Mouse (Mus musculus) heart, embryonic 11.5 days (tissue): ENCODE measurements around the gene Bcl11b. TPM values are rescaled to one million over a fixed set of nuclear protein-coding genes. Genes with fewer than 3 reads are reported as not detected.

Experiments
- ATAC-seq: fragments of 200-750 bp; cut with Nextera tagmentation; replicated peaks from 2 replicates; pipeline ENCODE4 v1.8.0; 2017; ENCODE audit warnings: moderate library complexity; ENCODE audit not compliant: insufficient number of reproducible peaks, low FRiP score, low TSS enrichment
- H3K27ac ChIP-seq: fragments of 300-500 bp; sonication (generic); 2 replicates; pipeline ENCODE4 v1.5.1; 2014; ENCODE audit warnings: mild to moderate bottlenecking, low read depth, low read length
- H3K27me3 ChIP-seq: fragments of 300-500 bp; sonication (generic); 2 replicates; pipeline ENCODE4 v1.6.1; 2014; ENCODE audit warnings: mild to moderate bottlenecking, low read length, mixed read lengths; ENCODE audit not compliant: control insufficient read depth, insufficient read depth
- H3K36me3 ChIP-seq: fragments of 300-500 bp; sonication (generic); 2 replicates; pipeline ENCODE4 v1.6.1; 2014; ENCODE audit warnings: mild to moderate bottlenecking, low read length, moderate library complexity, mixed read lengths; ENCODE audit not compliant: control insufficient read depth, insufficient read depth
- H3K4me1 ChIP-seq: fragments of 300-500 bp; sonication (generic); 2 replicates; pipeline ENCODE4 v1.6.1; 2014; ENCODE audit warnings: low read length; ENCODE audit not compliant: control insufficient read depth, insufficient read depth
- H3K4me2 ChIP-seq: fragments of 300-500 bp; sonication (generic); 2 replicates; pipeline ENCODE4 v1.6.1; 2014; ENCODE audit warnings: mild to moderate bottlenecking, moderate library complexity
- H3K4me3 ChIP-seq: fragments of 300-500 bp; sonication (generic); 2 replicates; pipeline ENCODE4 v1.5.1; 2014; ENCODE audit warnings: low read depth, low read length
- H3K9ac ChIP-seq: fragments of 300-500 bp; sonication (generic); 2 replicates; pipeline ENCODE4 v1.6.1; 2014; ENCODE audit warnings: mild to moderate bottlenecking, low read depth, low read length, moderate library complexity
- H3K9me3 ChIP-seq: fragments of 300-500 bp; sonication (generic); replicated peaks from 2 replicates; pipeline ENCODE4 v1.6.1; 2016; ENCODE audit warnings: low read length; ENCODE audit not compliant: control insufficient read depth
- WGBS: fragments of 180-500 bp; shearing (Covaris S2); extraction: QIAGEN DNeasy Blood & Tissue Kit; methylation state at CpG from one replicate; pipeline ENCODE4 v1.1.7; 2014; ENCODE audit not compliant: insufficient replicate concordance; 5-methylcytosine and 5-hydroxymethylcytosine counted together
- polyA plus RNA-seq: library from polyadenylated mRNA; unstranded; fragments of >200 nt; fragmentation: Nextera tagmentation; extraction: Ambion mirVana; gene quantifications from 2 replicates; pipeline ENCODE4 v1.2.1, GENCODE M21; 2014

Gene Bcl11b
- polyA plus RNA-seq, 1 experiment from 2014 or later, result 1.7 TPM

DNA sequence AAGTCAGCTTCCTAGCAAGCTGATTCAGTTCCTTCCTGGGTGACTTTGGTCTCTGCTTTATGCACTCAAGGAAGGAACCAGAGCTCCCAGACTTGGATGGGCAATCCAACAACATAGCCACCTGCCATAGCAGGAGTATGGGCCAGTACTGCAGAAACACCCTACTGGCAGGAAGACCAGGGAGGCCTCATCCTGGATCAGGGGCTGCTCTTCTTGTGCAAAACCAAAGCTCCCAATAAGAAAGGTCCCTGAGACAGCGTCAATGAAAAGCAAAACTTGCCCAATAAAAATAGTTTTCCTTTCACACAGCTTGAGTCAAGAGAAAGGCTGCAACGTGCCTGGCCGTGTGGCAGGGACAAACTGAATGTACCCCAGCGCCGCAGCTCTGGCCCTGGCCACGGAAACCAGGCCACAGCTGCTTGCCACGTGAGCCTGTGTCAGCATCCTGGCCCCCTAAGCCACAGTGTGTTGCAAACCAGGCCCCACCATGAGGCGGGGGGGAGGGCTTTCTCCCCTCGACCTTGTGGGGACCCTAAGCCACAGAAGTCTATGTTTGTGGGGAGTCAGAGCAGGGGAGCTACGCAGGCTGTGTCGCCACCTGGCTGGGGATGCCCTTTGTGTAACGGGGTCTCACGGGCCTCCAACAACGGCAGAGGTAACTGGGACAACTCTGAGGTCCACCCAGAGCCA lies 38.9 kb downstream of the Bcl11b start:
- H3K9me3 ChIP-seq, result no peaks in the 10 kb centered on the region; the same call in 1 of the 2 replicates
- H3K27me3 ChIP-seq, result no peaks in the 10 kb centered on the region
- H3K36me3 ChIP-seq, result no peaks in the 10 kb centered on the region
- H3K4me2 ChIP-seq, result no peak overlapping the region
- no peak overlapping the region for H3K27ac ChIP-seq
- no peak for ATAC-seq
- 85% methylated on average over 14 of the region's 14 CpGs for WGBS
- H3K4me3 ChIP-seq, result no peak overlapping the region
- H3K4me1 ChIP-seq, result peaks cover 21% of the 10 kb centered on the region
- no peak overlapping the region for H3K9ac ChIP-seq

DNA sequence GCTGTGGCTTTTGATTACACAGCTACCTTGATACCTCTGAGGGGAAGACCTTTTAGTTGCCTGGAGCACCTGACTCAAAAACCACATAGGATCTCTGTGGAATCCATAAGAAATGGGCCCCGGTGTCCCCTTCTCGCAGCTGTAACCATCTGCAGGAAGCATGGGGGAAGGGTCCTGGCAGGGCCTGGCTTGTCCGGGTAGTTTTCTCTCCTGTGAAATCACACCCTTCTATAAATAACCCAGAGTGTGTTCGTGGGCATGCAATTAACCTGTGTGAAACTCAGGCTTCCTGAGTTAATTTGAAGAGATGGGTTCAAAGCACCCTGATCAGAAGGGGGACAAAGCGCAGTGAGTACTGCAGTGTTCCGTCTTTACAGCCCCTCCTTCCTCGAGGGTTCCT lies 40.5 kb downstream of the Bcl11b start:
- 39% methylated on average over 7 of the region's 7 CpGs for WGBS
- H3K4me1 ChIP-seq, result peaks cover 19% of the 10 kb centered on the region
- no peak overlapping the region for H3K9ac ChIP-seq

DNA sequence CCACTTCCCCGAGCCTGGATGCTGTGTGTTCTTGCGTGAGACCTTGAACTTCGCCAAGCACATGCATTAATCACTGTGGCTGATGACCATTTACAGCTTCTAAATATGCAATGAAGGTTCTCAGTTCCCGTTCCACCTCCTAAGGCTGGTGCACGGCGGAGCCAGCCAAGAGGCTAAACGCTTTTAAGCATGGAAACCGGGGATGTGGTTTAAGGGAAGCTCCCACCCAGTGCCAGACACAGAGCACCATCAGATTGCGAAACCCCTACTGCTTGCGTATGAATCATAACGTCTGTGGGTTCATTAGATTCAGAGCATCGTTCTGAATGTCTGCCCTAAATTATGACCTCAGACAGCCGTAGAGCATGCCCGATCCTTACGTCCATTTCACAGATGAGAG lies 41.6 kb downstream of the Bcl11b start:
- no peak overlapping the region for H3K27ac ChIP-seq
- H3K9me3 ChIP-seq, result no peaks in the 10 kb centered on the region
- WGBS, result 86% methylated on average over 15 of the region's 15 CpGs
- no peaks in the 10 kb centered on the region for H3K27me3 ChIP-seq
- no peak for ATAC-seq
- H3K4me3 ChIP-seq, result no peak overlapping the region
- peaks cover 15% of the 10 kb centered on the region for H3K4me1 ChIP-seq
- H3K36me3 ChIP-seq, result no peaks in the 10 kb centered on the region
- no peak overlapping the region for H3K9ac ChIP-seq
- H3K4me2 ChIP-seq, result no peak overlapping the region

More for the DNA sequence above, 40.5 kb downstream of the Bcl11b start:
- no peak overlapping the region for H3K4me3 ChIP-seq
- no peaks in the 10 kb centered on the region for H3K27me3 ChIP-seq
- no peaks in the 10 kb centered on the region for H3K9me3 ChIP-seq
- H3K36me3 ChIP-seq, result no peaks in the 10 kb centered on the region
- peak overlapping the region; percentile 9; the same call in 1 of the 2 replicates for H3K4me2 ChIP-seq
- H3K27ac ChIP-seq, result no peak overlapping the region
- ATAC-seq, result no peak

DNA sequence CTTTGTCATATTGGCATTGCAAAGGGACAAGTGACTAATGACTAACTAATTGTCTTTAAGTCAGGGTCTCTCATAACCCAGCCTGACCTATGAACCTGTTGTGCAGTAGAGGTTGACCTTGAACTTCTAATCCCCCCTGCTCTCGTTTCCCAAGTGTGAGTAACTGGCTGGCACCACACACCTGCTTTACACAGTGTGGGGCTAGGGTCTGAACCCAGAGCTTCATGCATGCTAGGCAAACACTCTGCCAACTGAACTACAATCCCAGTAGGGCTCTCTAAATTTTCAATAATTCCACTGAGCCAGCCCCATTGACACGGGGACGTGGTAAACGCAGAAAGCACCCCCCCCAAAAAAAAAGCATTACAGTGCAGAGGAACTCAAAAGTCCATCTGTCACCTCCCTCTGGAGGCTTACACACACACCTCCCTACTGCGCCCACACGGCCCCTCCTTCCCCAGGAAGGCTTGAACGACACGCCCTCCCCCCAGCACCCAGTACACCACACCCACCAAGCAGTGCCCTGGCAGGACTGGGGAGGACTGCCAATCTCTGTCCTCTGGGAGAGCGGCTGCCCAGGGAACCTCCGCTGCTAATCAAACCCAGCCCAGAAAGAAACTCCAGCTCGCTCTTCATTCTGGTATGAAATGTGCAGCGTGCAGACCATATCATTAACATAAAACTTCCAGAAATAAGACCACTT lies 42.5 kb downstream of the Bcl11b start:
- no peaks in the 10 kb centered on the region for H3K9me3 ChIP-seq
- ATAC-seq, result no peak; the same call in 1 of the 2 replicates
- no peak overlapping the region for H3K27ac ChIP-seq
- H3K4me2 ChIP-seq, result peak overlapping the region; percentile 31
- H3K27me3 ChIP-seq, result no peaks in the 10 kb centered on the region
- WGBS, result 47% methylated on average over 12 of the region's 12 CpGs
- no peaks in the 10 kb centered on the region for H3K36me3 ChIP-seq
- no peak overlapping the region for H3K9ac ChIP-seq
- no peak overlapping the region for H3K4me3 ChIP-seq
- peaks cover 15% of the 10 kb centered on the region for H3K4me1 ChIP-seq

DNA sequence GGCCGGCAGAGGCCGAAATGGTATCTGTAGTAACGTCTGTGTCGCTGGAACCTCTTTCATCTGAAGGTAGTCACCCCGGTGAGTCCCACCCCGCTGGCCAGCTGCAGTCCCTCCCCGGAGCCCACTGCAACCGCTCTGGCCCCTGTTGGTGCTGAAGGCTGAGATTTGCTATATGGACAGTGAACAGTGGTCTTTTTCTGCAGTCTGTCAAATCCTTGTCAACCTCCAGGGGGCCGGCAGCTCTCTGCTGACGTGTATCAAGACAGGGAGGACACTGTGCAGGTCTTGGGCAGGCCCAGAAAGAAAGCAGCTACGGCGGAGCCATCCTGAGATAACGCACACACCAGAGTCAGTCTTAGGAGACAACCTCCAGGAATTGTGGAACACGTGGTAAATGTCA lies 43.0 kb downstream of the Bcl11b start:
- WGBS, result 29% methylated on average over 14 of the region's 14 CpGs
- ATAC-seq, result peak; percentile 35; the same call in 1 of the 2 replicates

DNA sequence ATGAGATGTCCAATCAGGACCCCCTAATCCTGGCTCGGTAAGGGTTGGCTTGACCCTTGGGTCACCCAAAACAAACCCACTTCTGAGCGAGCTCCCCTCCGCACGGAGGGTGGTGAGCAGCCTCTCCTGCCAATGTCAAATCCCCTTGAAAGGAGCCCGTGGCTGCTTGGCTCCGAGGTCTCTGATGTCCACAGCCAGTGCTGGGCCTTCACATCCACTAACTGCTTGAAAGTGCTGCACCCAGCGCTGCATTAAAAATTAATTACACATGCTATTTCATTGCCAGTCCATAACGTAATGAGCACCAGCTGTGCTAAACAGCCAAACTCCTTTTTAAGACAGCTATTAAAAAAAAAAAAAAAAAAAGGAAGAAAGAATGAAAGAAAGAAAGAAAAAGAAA lies 43.5 kb downstream of the Bcl11b start:
- H3K9ac ChIP-seq, result no peak overlapping the region
- H3K27ac ChIP-seq, result no peak overlapping the region
- no peaks in the 10 kb centered on the region for H3K36me3 ChIP-seq
- no peaks in the 10 kb centered on the region for H3K9me3 ChIP-seq
- no peak overlapping the region for H3K4me3 ChIP-seq
- H3K27me3 ChIP-seq, result no peaks in the 10 kb centered on the region
- no peak overlapping the region for H3K4me2 ChIP-seq
- ATAC-seq, result no peak
- H3K4me1 ChIP-seq, result peaks cover 15% of the 10 kb centered on the region
- WGBS, result 71% methylated on average over 8 of the region's 8 CpGs

More for the DNA sequence above, 43.0 kb downstream of the Bcl11b start:
- Histone ChIP-seq H3K4me1 (peaks cover 15% of the 10 kb centered on the region), H3K9me3 (no peaks in the 10 kb centered on the region), H3K4me2 (peak overlapping the region; percentile 31), H3K9ac (no peak overlapping the region), H3K36me3 (no peaks in the 10 kb centered on the region), H3K27ac (no peak overlapping the region), H3K4me3 (no peak overlapping the region), H3K27me3 (no peaks in the 10 kb centered on the region)

DNA sequence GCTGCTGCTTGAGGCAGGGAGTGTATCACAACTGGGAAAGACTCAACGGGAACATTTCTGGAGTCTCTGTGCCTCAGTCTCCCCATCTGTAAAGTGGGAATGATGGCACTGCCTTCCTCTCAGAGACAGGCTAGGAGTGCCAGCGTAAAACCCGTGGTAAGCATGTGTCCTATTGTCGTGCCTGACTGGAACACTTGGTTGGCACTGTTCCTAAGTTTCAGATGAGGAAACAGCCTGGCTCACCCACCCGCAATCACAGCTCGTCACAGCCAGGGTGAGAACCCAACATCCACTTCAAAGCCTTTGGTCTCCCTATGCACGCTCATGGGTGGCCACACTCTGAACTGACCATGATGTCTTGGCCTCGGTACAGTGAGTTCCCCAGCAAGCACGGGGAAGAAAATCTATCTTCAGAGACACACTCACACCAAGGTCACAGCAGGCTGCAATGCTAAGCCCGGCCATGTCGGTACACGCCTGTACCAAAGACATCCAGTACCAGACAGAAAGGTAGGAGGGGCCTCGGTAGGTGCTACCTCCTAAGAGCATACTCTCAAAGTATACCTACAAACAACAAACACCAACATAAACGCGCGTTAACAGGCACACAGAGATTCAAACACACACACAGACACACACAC lies 50.2 kb downstream of the Bcl11b start:
- Histone ChIP-seq H3K9ac (no peak overlapping the region), H3K4me2 (no peak overlapping the region), H3K4me3 (no peak overlapping the region), H3K4me1 (peaks cover 5% of the 10 kb centered on the region; the same call in 1 of the 2 replicates), H3K27me3 (no peaks in the 10 kb centered on the region), H3K36me3 (no peaks in the 10 kb centered on the region), H3K9me3 (no peaks in the 10 kb centered on the region), H3K27ac (no peak overlapping the region)
- no peak for ATAC-seq
- 88% methylated on average over 16 of the region's 16 CpGs for WGBS

DNA sequence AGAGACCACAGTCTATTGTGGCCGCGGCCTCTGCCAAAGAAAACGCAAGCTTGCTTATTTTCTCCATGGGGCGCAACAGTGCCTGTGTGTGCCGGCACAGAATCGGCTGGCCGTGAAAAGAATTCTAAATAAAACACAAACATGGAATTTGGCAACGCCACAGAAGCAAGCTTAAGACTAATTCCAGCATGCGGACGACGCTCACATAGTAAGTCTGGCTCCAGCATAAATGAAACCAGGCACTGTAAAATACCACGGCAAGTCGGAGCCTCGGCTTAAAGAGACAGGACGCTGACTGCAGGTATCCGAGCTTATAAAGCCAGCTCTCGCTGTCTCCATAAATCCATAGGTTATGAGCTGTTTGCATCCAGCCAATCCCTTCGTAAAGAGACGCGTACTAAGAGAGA lies 51.1 kb downstream of the Bcl11b start:
- no peaks in the 10 kb centered on the region for H3K9me3 ChIP-seq
- no peak overlapping the region for H3K9ac ChIP-seq
- no peak overlapping the region for H3K4me2 ChIP-seq
- peaks cover 5% of the 10 kb centered on the region; the same call in 1 of the 2 replicates for H3K4me1 ChIP-seq
- H3K4me3 ChIP-seq, result no peak overlapping the region
- 68% methylated on average over 20 of the region's 20 CpGs for WGBS
- H3K27me3 ChIP-seq, result no peaks in the 10 kb centered on the region
- H3K27ac ChIP-seq, result no peak overlapping the region
- H3K36me3 ChIP-seq, result no peaks in the 10 kb centered on the region
- no peak for ATAC-seq
